In the genomic region with DNA sequence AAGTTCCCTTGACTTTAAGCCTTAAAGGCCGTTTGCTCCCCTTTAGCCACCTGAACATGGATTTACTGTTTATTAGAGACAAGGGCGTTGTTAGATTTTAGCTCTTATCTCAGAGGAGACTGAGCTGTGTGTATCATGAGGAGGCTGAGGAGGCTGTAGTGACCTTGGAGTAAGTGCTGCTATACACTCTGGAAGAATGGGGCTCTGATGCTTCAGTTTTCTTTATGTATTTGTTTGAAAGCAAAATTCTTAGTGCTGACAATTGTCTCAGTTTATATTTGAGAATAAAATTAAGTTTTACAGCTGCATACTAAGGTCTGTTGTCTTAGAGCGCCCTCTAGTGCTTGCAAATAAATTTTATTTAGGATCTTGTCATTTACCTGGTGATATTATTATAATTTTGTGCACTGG, we compare ENCODE assay signal across 8 mouse cellular contexts. TPM values are rescaled to one million over a fixed set of nuclear protein-coding genes. Genes with fewer than 3 reads are reported as not detected.
DNase-seq lines count a peak whose midpoint lies in the region; ATAC-seq lines count a peak whose summit lies in the region.

No protein-coding gene starts in this region.

- H3K4me3 ChIP-seq in intestine, embryonic 15.5 days (replicated peaks) = no peak overlapping the region
- H3K4me3 ChIP-seq in intestine, embryonic 16.5 days (ENCODE audit: low read length) = no peak overlapping the region

- H3K27ac ChIP-seq in intestine, embryonic 15.5 days = no peak overlapping the region
- H3K27ac ChIP-seq in intestine, embryonic 16.5 days (ENCODE audit: low read length) = no peak overlapping the region

- peak; percentile 55 for DNase-seq in CD4-positive helper T cell, adult 2 months (ENCODE audit: low read depth, low spot score)
- DNase-seq in Muller cell, postnatal 12 days (ENCODE audit: inconsistent ontology term) = peak; percentile 64
- peak; percentile 58 for DNase-seq in heart, adult 8-10 months (ENCODE audit: low spot score)
- no peak for DNase-seq in gastrocnemius, postnatal 4 days (ENCODE audit: low spot score in 2 of 2)

- no peak overlapping the region for H3K9ac ChIP-seq in intestine, embryonic 15.5 days
- no peak overlapping the region for H3K9ac ChIP-seq in intestine, embryonic 16.5 days (ENCODE audit: low read depth, low read length)

- H3K4me2 ChIP-seq in intestine, embryonic 15.5 days (replicated peaks) = no peak overlapping the region
- H3K4me2 ChIP-seq in intestine, embryonic 16.5 days (ENCODE audit: low read depth, low read length) = no peak overlapping the region

- ATAC-seq in intestine, embryonic 15.5 days = peak; percentile 62; the same call in 1 of the 2 replicates
- ATAC-seq in intestine, embryonic 16.5 days = no peak; the same call in 1 of the 2 replicates
- ATAC-seq in megakaryocyte, adult 5-6 weeks (ENCODE audit: poor library complexity, severe bottlenecking) = peak; percentile 63
- ATAC-seq in activated CD4-positive, CD25-positive, alpha-beta regulatory T cell, adult 4 months = no peak

- WGBS in intestine, embryonic 15.5 days = 29% methylated on average over 3 of the region's 3 CpGs
- 31% methylated on average over 3 of the region's 3 CpGs for WGBS in intestine, embryonic 16.5 days

- no peaks in the 10 kb centered on the region for H3K27me3 ChIP-seq in intestine, embryonic 15.5 days (replicated peaks)
- H3K27me3 ChIP-seq in intestine, embryonic 16.5 days (replicated peaks; ENCODE audit: control insufficient read depth, insufficient read depth, low read length) = no peaks in the 10 kb centered on the region

- H3K36me3 ChIP-seq in intestine, embryonic 15.5 days = no peaks in the 10 kb centered on the region
- H3K36me3 ChIP-seq in intestine, embryonic 16.5 days (ENCODE audit: control insufficient read depth, insufficient read depth, low read length) = no peaks in the 10 kb centered on the region

- H3K4me1 ChIP-seq in intestine, embryonic 15.5 days (replicated peaks) = no peaks in the 10 kb centered on the region
- 0 out of 2 replicates have a peak, but pooled peaks cover 3% of the 10 kb centered on the region for H3K4me1 ChIP-seq in intestine, embryonic 16.5 days (ENCODE audit: control insufficient read depth, insufficient read depth, low read length)

- H3K9me3 ChIP-seq in intestine, embryonic 15.5 days = no peaks in the 10 kb centered on the region
- no peaks in the 10 kb centered on the region for H3K9me3 ChIP-seq in intestine, embryonic 16.5 days (ENCODE audit: control insufficient read depth, low read length)

RNA-seq across cellular contexts. Expression of a gene that starts 35.6 kb away (rescaled TPM):
- 36.6 and 42.6 TPM in 2 replicates for polyA plus RNA-seq in intestine, embryonic 15.5 days (2015; fragmentation: Nextera tagmentation; extraction: Ambion mirVana)
- polyA plus RNA-seq in intestine, embryonic 16.5 days (2015; fragmentation: Nextera tagmentation; extraction: Ambion mirVana) = 32.8 and 35.9 TPM in 2 replicates
- 10 to 100 TPM; 21.7 to 26.6 (median 23.0) TPM for total RNA-seq in heart, adult 8-10 months (2022)
- 41.4 and 56.0 TPM in 2 replicates for total RNA-seq in megakaryocyte, adult 5-6 weeks (2015)
- 37.8 and 49.9 TPM in 2 replicates for total RNA-seq in megakaryocyte, adult 5-6 weeks (2017)
- 10 to 100 TPM; 39.4 to 39.5 TPM for total RNA-seq in gastrocnemius, postnatal 4 days (2021)
- polyA plus RNA-seq in activated CD4-positive, CD25-positive, alpha-beta regulatory T cell, adult 4 months (2017; shearing (Covaris generic)) = 10 to 100 TPM; 53.9 to 62.9 TPM

Comparison
In these comparisons a context has a peak if more than half of its experiments do, and no peak if none do; other contexts are left out.
1. ATAC-seq: peak in intestine, embryonic 15.5 days (single experiment) and megakaryocyte, adult 5-6 weeks (single experiment); none in intestine, embryonic 16.5 days (single experiment) and activated CD4-positive, CD25-positive, alpha-beta regulatory T cell, adult 4 months (single experiment).
2. DNase-seq: peak in CD4-positive helper T cell, adult 2 months (single experiment), Muller cell, postnatal 12 days (single experiment) and heart, adult 8-10 months (single experiment); none in gastrocnemius, postnatal 4 days (0 of 2).